ENCODE assay signal across 21 mouse cellular contexts in the genomic region with DNA sequence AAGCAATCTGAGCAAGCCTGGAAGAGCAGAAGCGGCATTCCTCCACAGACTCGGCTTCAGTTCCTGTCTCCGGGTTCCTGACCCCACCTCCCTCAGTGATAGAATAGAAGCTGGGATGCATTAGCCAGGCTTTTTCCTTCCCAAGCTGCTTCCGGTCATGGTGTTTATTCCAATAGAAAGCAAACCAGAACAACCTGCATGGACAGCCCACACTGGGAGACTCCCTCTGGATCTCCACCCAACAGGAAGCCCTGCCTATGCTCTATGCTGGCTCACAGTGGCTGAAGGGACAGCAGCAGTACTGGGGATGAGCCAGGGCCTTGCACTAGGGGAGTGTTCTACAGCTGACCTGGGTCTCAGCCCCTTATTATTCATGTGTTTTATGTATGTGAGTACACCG. TPM values are rescaled to one million over a fixed set of nuclear protein-coding genes. Genes with fewer than 3 reads are reported as not detected.
DNase-seq lines count a peak whose midpoint lies in the region; ATAC-seq and TF ChIP-seq lines count a peak whose summit lies in the region.
"Had no signal": no experiment of that assay in that cellular context is flagged by ENCODE, and none has a peak within 500 bp of the region (broad histone marks: within the 10 kb centered on the region; RNA-seq: fewer than 3 reads in every experiment).

No protein-coding gene starts in this region.

- no peaks in the 10 kb centered on the region for H3K27me3 ChIP-seq in heart, embryonic 14.5 days (ENCODE audit: control insufficient read depth, insufficient read depth, low read length)
- H3K27me3 ChIP-seq in lung, postnatal 0 days (replicated peaks; ENCODE audit: insufficient read depth, low read length) = no peaks in the 10 kb centered on the region
- no peaks in the 10 kb centered on the region for H3K27me3 ChIP-seq in midbrain, embryonic 13.5 days
- H3K27me3 ChIP-seq: embryonic facial prominence, embryonic 12.5 days; heart, embryonic 15.5 days; intestine, embryonic 15.5 days; lung, embryonic 15.5 days had no signal

- intact Hi-C loops in heart, postnatal 14 days (cut with DNase I) = no loop called here

- no peak overlapping the region for H3K4me3 ChIP-seq in heart, embryonic 14.5 days (ENCODE audit: control insufficient read depth in 1 of 2, insufficient read depth in 1 of 2, low read depth in 1 of 2, low read length in 2 of 2)
- H3K4me3 ChIP-seq in lung, adult 2 months (replicated peaks; ENCODE audit: extremely low read depth, low read depth, low read length) = no peak overlapping the region
- H3K4me3 ChIP-seq in lung, postnatal 0 days (ENCODE audit: low read depth, low read length) = no peak overlapping the region
- no peak overlapping the region for H3K4me3 ChIP-seq in midbrain, embryonic 13.5 days (replicated peaks)
- H3K4me3 ChIP-seq: embryonic facial prominence, embryonic 12.5 days; heart, embryonic 15.5 days; intestine, embryonic 15.5 days; lung, embryonic 15.5 days had no signal

- no peak for ATAC-seq in heart, embryonic 14.5 days (ENCODE audit: insufficient number of reproducible peaks, insufficient read depth, low FRiP score, low read depth)
- peak; percentile 34 for ATAC-seq in lung, postnatal 0 days
- ATAC-seq in midbrain, embryonic 13.5 days = no peak
- ATAC-seq: forebrain, embryonic 14.5 days; intestine, embryonic 15.5 days had no signal

- no peak for TF ChIP-seq POLR2A in lung, adult 2 months (IDR thresholded peaks at IDR 0.05; ENCODE audit: borderline replicate concordance, extremely low read depth, low read depth, low read length)

- H3K27ac ChIP-seq in heart, embryonic 14.5 days (replicated peaks in 1 of 2; ENCODE audit: control insufficient read depth in 1 of 2, insufficient read depth in 1 of 2, low read depth in 2 of 2, low read length in 2 of 2) = 0 out of 4 replicates have a peak overlapping the region, but pooled peaks have one; percentile 17 to 31
- no peak overlapping the region for H3K27ac ChIP-seq in lung, postnatal 0 days (ENCODE audit: low read length)
- no peak overlapping the region for H3K27ac ChIP-seq in midbrain, embryonic 13.5 days
- H3K27ac ChIP-seq: embryonic facial prominence, embryonic 12.5 days; heart, embryonic 15.5 days; hindbrain, embryonic 14.5 days; intestine, embryonic 15.5 days; lung, embryonic 15.5 days had no signal

- H3K4me1 ChIP-seq in heart, embryonic 14.5 days (ENCODE audit: control insufficient read depth in 2 of 2, insufficient read depth in 2 of 2, low read length in 2 of 2) = peaks cover 7 to 14% of the 10 kb centered on the region in 2 experiments
- 0 out of 2 replicates have a peak, but pooled peaks cover 2% of the 10 kb centered on the region for H3K4me1 ChIP-seq in lung, adult 2 months (ENCODE audit: control insufficient read depth, insufficient read depth, low read length)
- peaks cover 11% of the 10 kb centered on the region; the same call in 1 of the 2 replicates for H3K4me1 ChIP-seq in lung, postnatal 0 days (ENCODE audit: insufficient read depth, low read depth, low read length)
- peaks cover 26% of the 10 kb centered on the region for H3K4me1 ChIP-seq in midbrain, embryonic 13.5 days (replicated peaks)

- TF ChIP-seq EP300 in lung, postnatal 0 days (IDR thresholded peaks at IDR 0.05) = peak; percentile 78

- no peak overlapping the region for H3K4me2 ChIP-seq in heart, embryonic 14.5 days (ENCODE audit: low read length)
- no peak overlapping the region for H3K4me2 ChIP-seq in lung, postnatal 0 days (replicated peaks; ENCODE audit: low read depth, low read length)
- no peak overlapping the region for H3K4me2 ChIP-seq in midbrain, embryonic 13.5 days (replicated peaks)
- H3K4me2 ChIP-seq: embryonic facial prominence, embryonic 12.5 days; heart, embryonic 15.5 days; hindbrain, embryonic 14.5 days; intestine, embryonic 15.5 days; liver, embryonic 11.5 days; lung, embryonic 15.5 days; midbrain, embryonic 11.5 days had no signal

- no peak for DNase-seq in heart, postnatal 14 days
- DNase-seq in lung, adult 18-20 months = peak; percentile 26 to 44
- no peak for DNase-seq in lung, adult 2 months
- peak; percentile 61 for DNase-seq in lung, postnatal 0 days (ENCODE audit: low spot score)
- no peak for DNase-seq in right cerebral cortex, adult 2 months (ENCODE audit: low spot score in 2 of 2)
- DNase-seq: adrenal gland, adult 2 months; cerebellum, adult 8-10 months; gastrocnemius, postnatal 25 days; thymus, postnatal 25 days had no signal

- TF ChIP-seq CTCF in lung, adult 2 months (IDR thresholded peaks at IDR 0.05; ENCODE audit: insufficient read depth, low read length) = no peak
- peak; percentile 38 for TF ChIP-seq CTCF in lung, postnatal 0 days (IDR thresholded peaks at IDR 0.05)

- 71% methylated on average over 5 of the region's 5 CpGs for WGBS in heart, embryonic 14.5 days
- 50% methylated on average over 5 of the region's 5 CpGs for WGBS in lung, adult 2 months
- 51% methylated on average over 5 of the region's 5 CpGs for WGBS in lung, postnatal 0 days
- 92% methylated on average over 5 of the region's 5 CpGs for WGBS in midbrain, embryonic 13.5 days

- H3K9ac ChIP-seq in heart, embryonic 14.5 days (ENCODE audit: low read length) = no peak overlapping the region
- H3K9ac ChIP-seq in lung, postnatal 0 days (replicated peaks; ENCODE audit: low read depth) = no peak overlapping the region
- no peak overlapping the region for H3K9ac ChIP-seq in midbrain, embryonic 13.5 days (replicated peaks)
- H3K9ac ChIP-seq: embryonic facial prominence, embryonic 12.5 days; heart, embryonic 15.5 days; hindbrain, embryonic 14.5 days; intestine, embryonic 15.5 days; lung, embryonic 15.5 days had no signal

- H3K36me3 ChIP-seq in heart, embryonic 14.5 days (ENCODE audit: control insufficient read depth, insufficient read depth, low read length) = peaks cover 74% of the 10 kb centered on the region
- peaks cover 22% of the 10 kb centered on the region for H3K36me3 ChIP-seq in lung, postnatal 0 days (ENCODE audit: insufficient read depth, low read length)
- H3K36me3 ChIP-seq in midbrain, embryonic 13.5 days = peaks cover 64% of the 10 kb centered on the region

- no peaks in the 10 kb centered on the region for H3K9me3 ChIP-seq in heart, embryonic 14.5 days (ENCODE audit: control insufficient read depth, low read length)
- no peaks in the 10 kb centered on the region for H3K9me3 ChIP-seq in lung, postnatal 0 days (ENCODE audit: low read length)
- no peaks in the 10 kb centered on the region for H3K9me3 ChIP-seq in midbrain, embryonic 13.5 days
- H3K9me3 ChIP-seq: embryonic facial prominence, embryonic 12.5 days; heart, embryonic 15.5 days; intestine, embryonic 15.5 days; lung, embryonic 15.5 days had no signal

RNA-seq across cellular contexts. Expression of a gene that starts 4.5 kb away (rescaled TPM):
- 63.0 and 63.1 TPM in 2 replicates for polyA plus RNA-seq in heart, embryonic 14.5 days (2014; fragmentation: Nextera tagmentation; extraction: Ambion mirVana)
- 10 to 100 TPM; 69.1 to 71.2 TPM for total RNA-seq in heart, postnatal 14 days (2021)
- polyA plus RNA-seq in lung, adult 2 months (2012; rRNA removed) = 268 and 356 TPM in 2 replicates
- polyA plus RNA-seq in lung, postnatal 0 days (2015; fragmentation: Nextera tagmentation; extraction: Ambion mirVana) = 67.9 and 74.4 TPM in 2 replicates
- polyA plus RNA-seq in midbrain, embryonic 13.5 days (2015; fragmentation: Nextera tagmentation; extraction: Ambion mirVana) = 99.2 and 108 TPM in 2 replicates

RNA-seq across cellular contexts. Expression of a gene that starts 15.9 kb away (rescaled TPM):
- polyA plus RNA-seq in heart, embryonic 14.5 days (2014; fragmentation: Nextera tagmentation; extraction: Ambion mirVana) = 1.8 and 1.9 TPM in 2 replicates
- 1 to 10 TPM; 3.2 to 3.4 TPM for total RNA-seq in heart, postnatal 14 days (2021)
- polyA plus RNA-seq in lung, adult 2 months (2012; rRNA removed) = 6.1 and 6.9 TPM in 2 replicates
- 5.7 and 6.7 TPM in 2 replicates for polyA plus RNA-seq in lung, postnatal 0 days (2015; fragmentation: Nextera tagmentation; extraction: Ambion mirVana)
- 0.82 and 0.89 TPM in 2 replicates for polyA plus RNA-seq in midbrain, embryonic 13.5 days (2015; fragmentation: Nextera tagmentation; extraction: Ambion mirVana)
- total RNA-seq: common myeloid progenitor, adult 5-6 weeks; monocyte, adult 5-6 weeks had no signal

RNA-seq across cellular contexts. Expression of a gene that starts 34.4 kb away (rescaled TPM):
- polyA plus RNA-seq in heart, embryonic 14.5 days (2014; fragmentation: Nextera tagmentation; extraction: Ambion mirVana) = 31.6 and 32.2 TPM in 2 replicates
- 10 to 100 TPM; 47.5 to 52.1 TPM for total RNA-seq in heart, postnatal 14 days (2021)
- polyA plus RNA-seq in lung, adult 2 months (2012; rRNA removed) = 54.3 and 73.4 TPM in 2 replicates
- 37.5 and 38.8 TPM in 2 replicates for polyA plus RNA-seq in lung, postnatal 0 days (2015; fragmentation: Nextera tagmentation; extraction: Ambion mirVana)
- polyA plus RNA-seq in midbrain, embryonic 13.5 days (2015; fragmentation: Nextera tagmentation; extraction: Ambion mirVana) = 32.2 and 36.2 TPM in 2 replicates

RNA-seq across cellular contexts. Expression of a gene that starts 48.5 kb away (rescaled TPM):
- 2.2 and 3.8 TPM in 2 replicates for polyA plus RNA-seq in heart, embryonic 14.5 days (2014; fragmentation: Nextera tagmentation; extraction: Ambion mirVana)
- total RNA-seq in heart, postnatal 14 days (2021) = not detected
- 0.17 TPM in 1 of 2 replicates, not detected in the other for polyA plus RNA-seq in lung, adult 2 months (2012; rRNA removed)
- polyA plus RNA-seq in lung, postnatal 0 days (2015; fragmentation: Nextera tagmentation; extraction: Ambion mirVana) = not detected in 2 replicates
- 26.8 and 28.5 TPM in 2 replicates for polyA plus RNA-seq in midbrain, embryonic 13.5 days (2015; fragmentation: Nextera tagmentation; extraction: Ambion mirVana)
- total RNA-seq: common myeloid progenitor, adult 5-6 weeks; gastrocnemius, postnatal 25 days; monocyte, adult 5-6 weeks had no signal

Comparison
In these comparisons a context has a peak if more than half of its experiments do, and no peak if none do; other contexts are left out.
1. DNase-seq: peak in lung, adult 18-20 months (2 of 2) and lung, postnatal 0 days (single experiment); none in heart, postnatal 14 days (0 of 2), lung, adult 2 months (single experiment) and right cerebral cortex, adult 2 months (0 of 2).
2. H3K27ac ChIP-seq: peak in heart, embryonic 14.5 days (2 of 2); none in lung, postnatal 0 days (single experiment) and midbrain, embryonic 13.5 days (single experiment).